Mouse (Mus musculus) urinary bladder, adult 2 months (tissue): Measurements from ENCODE around the gene Ptgds. TPM values are rescaled to one million over a fixed set of nuclear protein-coding genes. Genes with fewer than 3 reads are reported as not detected.

Experiments
- DNase-seq: peaks from one replicate; pipeline ENCODE4 v3.0.0; 2022; ENCODE audit warnings: low spot score
- polyA plus RNA-seq: library from polyadenylated mRNA; depleted of rRNA; stranded (reverse); fragments of >200 nt; gene quantifications from 2 replicates; pipeline ENCODE4 v1.2.3, GENCODE M21; 2012

The Ptgds gene
- polyA plus RNA-seq, 1 experiment, result 0.74 TPM

GRCm38 (mm10) chr2:25450853-25451647 lies 18.8 kb downstream of the Ptgds start:
- no peak for DNase-seq

- DNase-seq, result no peak
These were observed 27.2 kb downstream of the Ptgds start for GRCm38 (mm10) chr2:25442682-25443081.

GRCm38 (mm10) chr2:25441067-25441466 lies 28.8 kb downstream of the Ptgds start:
- DNase-seq, result no peak

GRCm38 (mm10) chr2:25436286-25436820 lies 33.5 kb downstream of the Ptgds start:
- DNase-seq, result no peak

GRCm38 (mm10) chr2:25434292-25434691 lies 35.6 kb downstream of the Ptgds start:
- DNase-seq, result no peak

- DNase-seq, result no peak
These were observed 36.7 kb downstream of the Ptgds start for GRCm38 (mm10) chr2:25433101-25433500.

GRCm38 (mm10) chr2:25432326-25433098 lies 37.3 kb downstream of the Ptgds start:
- no peak for DNase-seq

- DNase-seq, result peak; percentile 18
These were observed 38.5 kb downstream of the Ptgds start for GRCm38 (mm10) chr2:25431308-25431855.

GRCm38 (mm10) chr2:25430395-25431233 lies 39.2 kb downstream of the Ptgds start:
- no peak for DNase-seq

- DNase-seq, result no peak
These were observed 40.2 kb downstream of the Ptgds start for GRCm38 (mm10) chr2:25429435-25430180.

- DNase-seq, result peak; percentile 91
These were observed 41.2 kb downstream of the Ptgds start, which contains the start of gene Abca2 for GRCm38 (mm10) chr2:25428442-25429236. Abca2 (plus strand) TSS chr2:25428703.

- no peak for DNase-seq
These were observed 42.6 kb downstream of the Ptgds start for GRCm38 (mm10) chr2:25427256-25427655.

- no peak for DNase-seq
These were observed 43.1 kb downstream of the Ptgds start for GRCm38 (mm10) chr2:25426721-25427191.

GRCm38 (mm10) chr2:25425481-25425880 lies 44.4 kb downstream of the Ptgds start:
- DNase-seq, result no peak

- DNase-seq, result no peak
These were observed 46.2 kb downstream of the Ptgds start for GRCm38 (mm10) chr2:25423626-25424025.

- no peak for DNase-seq
These were observed 47.0 kb downstream of the Ptgds start, which contains the start of gene Fut7 for GRCm38 (mm10) chr2:25422587-25423410. Fut7 (plus strand) TSS chr2:25423267.

- DNase-seq, result no peak
These were observed 48.0 kb downstream of the Ptgds start for GRCm38 (mm10) chr2:25421896-25422295.

GRCm38 (mm10) chr2:25417426-25417825 lies 52.4 kb downstream of the Ptgds start:
- DNase-seq, result no peak
